Mouse (Mus musculus): ENCODE measurements around the gene Syt7. TPM values are rescaled to one million over a fixed set of nuclear protein-coding genes. Genes with fewer than 3 reads are reported as not detected.

Syt7 gene
- polyA plus RNA-seq, 1 experiment from 2014 or later, result 2.1 TPM

DNA sequence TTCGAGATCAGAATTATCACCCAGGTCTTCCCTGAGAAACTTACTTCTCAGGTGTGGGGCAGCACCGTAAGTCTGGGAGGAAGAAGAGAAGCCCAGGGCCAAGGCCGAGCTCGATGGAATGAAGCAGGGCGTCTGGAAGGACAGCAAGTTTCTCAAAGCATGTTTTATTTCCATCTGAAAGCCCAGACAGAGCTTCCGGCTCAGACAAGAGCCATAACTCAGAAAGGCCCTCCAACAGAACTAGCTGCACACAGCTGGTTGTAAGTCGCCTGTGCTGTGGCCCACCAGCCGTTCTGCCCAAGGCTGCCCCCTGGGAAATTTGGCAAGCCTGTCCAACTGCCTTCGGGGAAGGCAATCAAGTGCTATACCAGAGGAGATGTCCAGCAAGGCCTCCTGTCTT, 38.5 kb downstream of the Syt7 start:
- H3K4me2 ChIP-seq, result no peak overlapping the region
- ATAC-seq (ENCODE audit: borderline replicate concordance, extremely low read depth, low FRiP score, low TSS enrichment), result no peak
- peaks cover 16% of the 10 kb centered on the region; the same call in 1 of the 2 replicates for H3K27me3 ChIP-seq
- H3K36me3 ChIP-seq, result no peaks in the 10 kb centered on the region
- no peaks in the 10 kb centered on the region for H3K9me3 ChIP-seq
- no peak overlapping the region for H3K27ac ChIP-seq
- no peak overlapping the region for H3K4me3 ChIP-seq
- WGBS, result 65% methylated on average over 9 of the region's 9 CpGs
- H3K9ac ChIP-seq, result no peak overlapping the region
- H3K4me1 ChIP-seq, result peaks cover 54% of the 10 kb centered on the region

DNA sequence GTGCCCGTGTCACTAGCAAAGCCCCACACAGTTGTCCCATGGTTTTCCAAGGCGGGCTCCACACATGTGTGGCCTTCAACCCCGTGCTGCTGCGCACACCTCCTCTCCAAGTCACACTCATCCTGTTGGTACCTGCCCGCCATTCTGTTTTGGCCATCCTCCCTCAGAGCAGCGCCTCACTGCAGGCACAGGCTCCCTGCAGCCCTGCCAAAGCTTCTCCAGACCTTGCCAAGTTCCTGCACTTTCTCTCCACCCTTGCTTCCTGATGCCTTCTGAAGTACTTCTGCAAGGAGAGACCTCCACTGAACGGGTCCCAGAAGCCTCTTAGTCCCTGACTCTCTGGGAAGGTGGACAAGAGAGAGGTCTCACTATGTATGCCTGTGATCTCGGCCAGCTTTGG, 40.5 kb downstream of the Syt7 start:
- no peak for ATAC-seq (ENCODE audit: borderline replicate concordance, extremely low read depth, low FRiP score, low TSS enrichment)
- Histone ChIP-seq H3K4me1 (peaks cover 52% of the 10 kb centered on the region), H3K9me3 (no peaks in the 10 kb centered on the region), H3K27me3 (0 out of 2 replicates have a peak, but pooled peaks cover 5% of the 10 kb centered on the region), H3K4me3 (no peak overlapping the region), H3K9ac (no peak overlapping the region), H3K27ac (no peak overlapping the region), H3K4me2 (no peak overlapping the region), H3K36me3 (no peaks in the 10 kb centered on the region)
- 72% methylated on average over 8 of the region's 8 CpGs for WGBS

DNA sequence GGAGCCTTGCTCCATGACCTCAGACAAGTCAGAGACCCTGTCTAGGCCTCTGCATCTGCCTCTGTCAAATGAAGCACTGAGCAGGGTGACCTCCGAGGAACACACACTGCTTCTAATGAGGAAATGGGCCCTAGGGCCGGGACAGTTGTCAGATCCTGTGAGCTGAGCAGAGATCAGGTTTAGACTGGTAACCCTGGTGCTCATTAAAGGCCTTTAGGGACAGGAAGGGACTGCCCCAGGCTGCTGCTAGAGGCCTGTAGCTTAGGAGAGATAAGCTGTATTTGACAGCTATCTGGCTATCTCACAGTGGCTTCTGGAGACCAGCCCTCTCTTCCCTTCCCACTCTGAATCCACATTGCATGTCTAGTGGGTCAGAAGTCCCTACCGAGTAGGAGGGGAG, 42.5 kb downstream of the Syt7 start:
- H3K27me3 ChIP-seq, result no peaks in the 10 kb centered on the region
- ATAC-seq (ENCODE audit: borderline replicate concordance, extremely low read depth, low FRiP score, low TSS enrichment), result no peak
- no peak overlapping the region for H3K27ac ChIP-seq
- 27% methylated on average over 3 of the region's 3 CpGs for WGBS
- H3K4me1 ChIP-seq, result peaks cover 44% of the 10 kb centered on the region
- H3K36me3 ChIP-seq, result no peaks in the 10 kb centered on the region
- H3K4me2 ChIP-seq, result no peak overlapping the region
- H3K9ac ChIP-seq, result no peak overlapping the region
- H3K4me3 ChIP-seq, result no peak overlapping the region
- H3K9me3 ChIP-seq, result no peaks in the 10 kb centered on the region

DNA sequence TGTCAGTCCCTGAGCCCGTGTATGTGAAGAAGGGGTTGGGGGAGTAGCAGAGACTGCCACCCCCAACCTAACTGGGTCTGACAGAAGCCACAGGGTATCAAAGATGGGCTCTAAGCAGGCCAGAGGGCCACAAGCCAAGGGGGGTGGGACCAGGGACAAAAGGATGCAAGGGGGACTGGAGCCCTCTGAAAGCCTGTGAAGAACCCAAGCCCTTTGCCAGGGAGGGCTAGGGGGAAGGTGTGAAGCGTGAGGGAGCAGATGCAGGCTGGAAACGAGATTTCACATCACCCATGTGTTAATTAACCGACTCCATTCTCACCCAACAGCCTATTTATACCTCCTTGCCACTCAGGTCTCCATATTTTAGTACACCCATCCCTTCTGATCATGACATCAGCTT, 43.0 kb downstream of the Syt7 start:
- Histone ChIP-seq H3K27me3 (no peaks in the 10 kb centered on the region), H3K36me3 (no peaks in the 10 kb centered on the region), H3K4me2 (no peak overlapping the region), H3K4me1 (peaks cover 48% of the 10 kb centered on the region), H3K4me3 (no peak overlapping the region), H3K9ac (no peak overlapping the region), H3K27ac (no peak overlapping the region), H3K9me3 (no peaks in the 10 kb centered on the region)
- 45% methylated on average over 4 of the region's 4 CpGs for WGBS
- no peak for ATAC-seq (ENCODE audit: borderline replicate concordance, extremely low read depth, low FRiP score, low TSS enrichment)

DNA sequence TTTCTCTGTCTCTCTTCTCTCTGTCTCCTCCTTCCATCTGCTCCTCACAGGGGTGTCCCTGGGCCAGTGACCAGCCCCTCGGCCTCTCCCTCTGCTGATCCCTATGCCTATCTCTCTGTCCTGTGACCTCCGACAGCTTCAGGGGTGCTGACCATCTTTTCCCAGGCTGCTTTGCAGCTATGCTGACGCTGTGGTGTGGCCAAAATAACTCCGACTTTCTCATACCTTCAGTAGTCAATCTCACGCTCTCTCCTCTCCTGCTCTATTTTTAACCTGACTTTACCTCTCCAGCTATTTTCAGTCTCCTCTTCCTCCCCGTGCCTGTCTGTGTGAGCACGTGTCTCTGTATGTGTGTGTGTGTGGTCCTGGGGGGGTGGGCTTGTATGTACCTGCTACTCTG, 44.3 kb downstream of the Syt7 start:
- Histone ChIP-seq H3K9ac (no peak overlapping the region), H3K4me3 (no peak overlapping the region), H3K36me3 (no peaks in the 10 kb centered on the region), H3K4me2 (no peak overlapping the region), H3K27me3 (no peaks in the 10 kb centered on the region), H3K4me1 (peaks cover 48% of the 10 kb centered on the region), H3K27ac (no peak overlapping the region), H3K9me3 (no peaks in the 10 kb centered on the region)
- ATAC-seq (ENCODE audit: borderline replicate concordance, extremely low read depth, low FRiP score, low TSS enrichment), result no peak
- WGBS, result 56% methylated on average over 7 of the region's 7 CpGs

DNA sequence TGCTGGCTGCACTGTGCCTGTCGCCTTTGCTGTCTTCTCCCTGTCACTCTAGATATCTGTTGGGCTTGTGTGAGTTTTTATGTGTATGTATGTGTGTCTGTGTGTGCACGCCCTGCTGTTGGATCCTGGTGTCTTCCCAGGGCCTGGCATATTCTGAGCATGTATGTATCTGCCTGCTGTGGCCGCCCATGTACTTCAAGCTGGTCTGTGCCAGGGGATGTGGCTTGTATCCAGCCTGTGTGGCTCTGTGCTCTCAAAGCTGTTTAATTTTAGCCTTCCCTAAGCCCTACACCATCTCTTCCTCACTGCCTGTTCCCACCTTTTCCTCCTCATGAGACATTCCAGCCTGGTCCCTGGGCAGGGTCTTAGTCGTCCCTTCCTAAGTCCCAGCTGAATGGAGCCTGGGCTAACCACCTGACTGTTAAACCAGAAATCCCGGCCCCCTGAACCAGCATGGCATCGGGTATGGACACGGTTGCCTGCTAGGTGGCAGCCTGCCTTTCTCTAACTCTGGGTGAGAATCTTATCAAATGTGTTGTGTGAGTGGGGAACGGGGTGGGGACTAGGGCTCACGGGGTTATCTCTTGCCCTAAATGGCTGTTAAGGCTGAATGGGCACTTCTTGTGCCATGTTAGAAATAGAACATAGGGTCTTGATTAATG, 45.1 kb downstream of the Syt7 start:
- no peak for ATAC-seq (ENCODE audit: borderline replicate concordance, extremely low read depth, low FRiP score, low TSS enrichment)
- Histone ChIP-seq H3K9ac (no peak overlapping the region), H3K9me3 (no peaks in the 10 kb centered on the region), H3K4me2 (no peak overlapping the region), H3K36me3 (no peaks in the 10 kb centered on the region), H3K27me3 (no peaks in the 10 kb centered on the region), H3K4me3 (no peak overlapping the region), H3K4me1 (peaks cover 48% of the 10 kb centered on the region), H3K27ac (0 out of 2 replicates have a peak overlapping the region, but pooled peaks have one; percentile 1)
- 54% methylated on average over 9 of the region's 9 CpGs for WGBS

DNA sequence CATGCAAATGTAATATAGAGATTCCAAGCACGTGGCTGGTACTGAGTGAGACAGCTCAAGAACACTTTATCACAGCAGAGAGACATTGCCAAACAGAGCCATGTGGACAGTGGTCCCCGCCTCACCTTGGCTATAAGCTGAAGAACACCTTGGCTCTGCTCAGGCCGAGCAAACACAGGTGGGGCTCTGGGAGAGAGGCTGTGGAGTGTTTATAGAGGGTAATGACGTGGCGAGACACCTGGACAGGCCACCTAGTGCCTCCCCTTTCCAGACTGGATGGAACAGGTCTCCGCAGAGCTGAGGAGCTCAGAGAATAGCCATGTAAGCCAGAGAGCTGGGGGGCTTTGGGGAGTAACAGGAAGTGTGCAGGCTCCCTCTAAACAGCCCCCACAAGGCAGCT, 46.0 kb downstream of the Syt7 start:
- Histone ChIP-seq H3K9me3 (no peaks in the 10 kb centered on the region), H3K4me3 (no peak overlapping the region), H3K27me3 (no peaks in the 10 kb centered on the region), H3K36me3 (no peaks in the 10 kb centered on the region), H3K27ac (peak overlapping the region; percentile 77), H3K9ac (no peak overlapping the region), H3K4me2 (peak overlapping the region; percentile 10; the same call in 1 of the 2 replicates), H3K4me1 (peaks cover 41% of the 10 kb centered on the region)
- peak; percentile 68 for ATAC-seq (ENCODE audit: borderline replicate concordance, extremely low read depth, low FRiP score, low TSS enrichment)
- WGBS, result 37% methylated on average over 6 of the region's 6 CpGs

DNA sequence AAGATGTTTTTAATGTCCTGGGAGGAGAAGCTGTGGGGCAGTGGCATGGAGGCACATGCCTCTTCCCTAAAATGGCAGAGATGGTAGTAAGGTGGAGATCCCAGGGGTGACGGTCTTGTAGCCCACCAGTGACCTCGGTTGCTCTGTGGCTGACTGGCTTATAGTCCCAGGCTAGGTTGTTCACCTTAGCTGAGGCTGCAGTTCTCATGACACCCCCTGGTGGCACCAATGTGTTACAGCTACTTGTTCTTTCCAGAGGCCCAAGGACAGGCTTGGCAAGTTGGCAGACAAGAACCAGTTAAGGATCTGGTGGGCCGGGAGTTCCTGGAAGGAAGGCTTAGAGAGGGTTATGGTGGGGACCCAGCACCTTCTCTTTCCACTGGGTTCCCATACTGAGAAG, 47.0 kb downstream of the Syt7 start:
- Histone ChIP-seq H3K36me3 (no peaks in the 10 kb centered on the region), H3K27me3 (no peaks in the 10 kb centered on the region), H3K9me3 (no peaks in the 10 kb centered on the region), H3K9ac (no peak overlapping the region), H3K27ac (no peak overlapping the region), H3K4me2 (no peak overlapping the region), H3K4me3 (no peak overlapping the region), H3K4me1 (peaks cover 31% of the 10 kb centered on the region)
- no peak for ATAC-seq (ENCODE audit: borderline replicate concordance, extremely low read depth, low FRiP score, low TSS enrichment)
- 25% methylated on average over 3 of the region's 3 CpGs for WGBS

DNA sequence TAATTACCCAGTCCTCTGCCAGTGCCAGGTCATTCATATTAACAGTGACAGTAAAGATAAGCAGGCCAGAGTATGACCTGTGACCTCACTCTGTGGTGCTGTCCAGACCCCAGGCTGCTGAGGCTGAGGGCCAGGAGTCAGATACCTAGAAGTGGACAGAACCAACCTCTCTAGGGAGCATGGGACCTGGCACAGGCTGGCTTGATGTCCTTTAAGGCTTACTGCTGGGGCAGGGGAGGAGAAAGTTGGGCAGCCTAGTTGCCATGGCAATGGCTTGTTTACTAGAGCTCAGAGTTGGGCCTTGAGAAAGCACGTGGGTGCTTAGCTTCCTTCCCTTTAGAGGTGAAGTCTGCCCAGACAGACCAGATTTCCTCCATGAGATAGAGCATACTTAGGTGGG, 47.8 kb downstream of the Syt7 start:
- Histone ChIP-seq H3K4me3 (no peak overlapping the region), H3K27me3 (no peaks in the 10 kb centered on the region), H3K4me1 (peaks cover 26% of the 10 kb centered on the region), H3K9ac (no peak overlapping the region), H3K9me3 (no peaks in the 10 kb centered on the region), H3K4me2 (no peak overlapping the region), H3K36me3 (no peaks in the 10 kb centered on the region), H3K27ac (no peak overlapping the region)
- WGBS, result 13% methylated on average over 1 of the region's 1 CpGs
- ATAC-seq (ENCODE audit: borderline replicate concordance, extremely low read depth, low FRiP score, low TSS enrichment), result no peak

DNA sequence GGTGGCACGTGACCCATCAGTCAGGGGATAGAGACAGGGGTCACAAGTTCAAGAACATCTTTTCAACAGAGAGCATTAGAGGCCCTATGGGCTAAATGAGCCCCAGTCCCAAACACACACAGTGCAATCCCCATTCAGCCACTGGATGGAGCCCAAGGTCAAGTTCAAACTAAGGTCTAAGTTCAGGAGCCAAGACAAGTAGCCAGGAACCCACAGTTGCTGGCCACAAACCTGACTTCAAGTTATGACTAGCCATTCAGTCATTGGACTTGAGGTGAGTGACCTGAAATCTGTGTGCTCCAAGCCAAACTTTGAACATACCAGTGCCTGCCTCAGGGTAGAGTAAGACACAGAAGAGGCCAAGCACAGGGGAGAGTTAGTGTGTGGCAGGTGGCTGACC, 48.6 kb downstream of the Syt7 start:
- no peak for ATAC-seq (ENCODE audit: borderline replicate concordance, extremely low read depth, low FRiP score, low TSS enrichment)
- peaks cover 26% of the 10 kb centered on the region for H3K4me1 ChIP-seq
- no peak overlapping the region for H3K27ac ChIP-seq
- no peak overlapping the region for H3K4me3 ChIP-seq
- H3K9ac ChIP-seq, result no peak overlapping the region
- H3K27me3 ChIP-seq, result no peaks in the 10 kb centered on the region
- WGBS, result 47% methylated on average over 1 of the region's 1 CpGs
- H3K9me3 ChIP-seq, result no peaks in the 10 kb centered on the region
- H3K36me3 ChIP-seq, result no peaks in the 10 kb centered on the region
- no peak overlapping the region for H3K4me2 ChIP-seq

DNA sequence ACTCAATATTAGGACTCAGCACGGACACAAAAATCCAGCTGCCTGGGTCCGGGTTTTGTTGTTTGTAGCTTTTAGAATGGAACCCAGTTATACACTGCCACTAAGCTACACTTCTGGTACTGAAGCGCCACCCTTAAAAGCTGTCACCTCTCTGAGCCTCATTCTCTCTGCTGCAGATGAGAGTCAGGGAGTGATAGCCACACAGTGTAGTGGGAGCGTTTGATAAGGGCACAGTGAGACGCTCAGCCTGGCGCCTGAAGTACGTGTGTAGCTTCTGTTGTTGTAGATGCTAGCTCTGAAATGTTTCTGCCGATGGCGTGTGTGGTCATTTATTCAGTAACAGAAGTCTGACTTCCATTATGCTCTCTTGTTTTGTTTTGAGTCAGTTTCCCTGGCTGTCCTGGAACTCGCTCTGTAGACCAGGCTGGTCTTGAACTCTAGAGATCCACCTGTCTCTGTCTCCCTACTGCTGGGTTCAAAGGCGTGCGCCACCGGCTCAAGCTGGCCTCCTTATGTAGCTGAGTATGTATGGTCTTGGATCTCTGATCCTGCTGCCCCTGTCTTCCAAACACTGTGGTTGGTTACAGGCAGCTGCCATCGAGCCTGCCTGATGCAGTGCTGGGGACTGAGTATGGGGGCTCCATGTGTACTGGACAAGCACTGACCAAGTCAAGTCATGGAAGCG, 55.9 kb downstream of the Syt7 start:
- H3K9me3 ChIP-seq, result no peaks in the 10 kb centered on the region
- no peaks in the 10 kb centered on the region for H3K27me3 ChIP-seq
- H3K36me3 ChIP-seq, result no peaks in the 10 kb centered on the region
- no peak overlapping the region for H3K9ac ChIP-seq
- no peak overlapping the region for H3K4me2 ChIP-seq
- H3K4me1 ChIP-seq, result no peaks in the 10 kb centered on the region
- ATAC-seq (ENCODE audit: borderline replicate concordance, extremely low read depth, low FRiP score, low TSS enrichment), result no peak
- no peak overlapping the region for H3K4me3 ChIP-seq
- 89% methylated on average over 15 of the region's 15 CpGs for WGBS
- H3K27ac ChIP-seq, result no peak overlapping the region

DNA sequence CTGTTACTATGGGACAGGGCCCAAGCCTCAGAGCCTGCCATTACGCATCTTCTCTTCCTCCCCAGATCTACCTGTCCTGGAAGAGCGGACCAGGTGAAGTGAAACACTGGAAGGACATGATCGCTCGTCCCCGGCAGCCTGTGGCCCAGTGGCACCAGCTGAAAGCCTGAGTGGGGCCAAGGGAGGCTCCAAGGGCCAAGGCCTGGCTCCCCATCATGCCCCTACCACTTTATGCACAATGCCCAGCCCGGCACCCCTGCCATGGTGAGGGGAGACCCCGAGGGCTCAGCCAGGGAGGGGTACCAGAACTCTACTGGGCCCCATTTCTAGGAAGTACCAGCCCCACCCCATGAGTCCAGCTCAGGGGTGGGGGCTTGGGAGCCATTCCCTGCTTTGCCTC, 59.4 kb downstream of the Syt7 start:
- WGBS, result 91% methylated on average over 7 of the region's 7 CpGs
- Histone ChIP-seq H3K27me3 (peaks cover 14% of the 10 kb centered on the region), H3K9ac (no peak overlapping the region), H3K36me3 (no peaks in the 10 kb centered on the region), H3K4me1 (no peaks in the 10 kb centered on the region), H3K9me3 (no peaks in the 10 kb centered on the region), H3K4me2 (no peak overlapping the region), H3K4me3 (no peak overlapping the region), H3K27ac (no peak overlapping the region)
- no peak for ATAC-seq (ENCODE audit: borderline replicate concordance, extremely low read depth, low FRiP score, low TSS enrichment)

Data from lung, embryonic 15.5 days (tissue).